Mouse (Mus musculus) adrenal gland, adult 2 months (tissue): ENCODE measurements around the gene Scn8a. TPM values are rescaled to one million over a fixed set of nuclear protein-coding genes. Genes with fewer than 3 reads are reported as not detected.
A peak's percentile ranks its signal among the peaks of the same experiment; 100 is the strongest.

Experiments used
- DNase-seq: peaks from one replicate; pipeline ENCODE4 v3.0.0; 2021
- polyA plus RNA-seq: library from polyadenylated mRNA; depleted of rRNA; stranded (reverse); fragments of >200 nt; gene quantifications from 2 replicates; pipeline ENCODE4 v1.2.3, GENCODE M21; 2012
- total RNA-seq, 2 experiments: library from RNA; stranded (reverse); gene quantifications; 2 replicates each; pipeline ENCODE4 v1.2.3; 2021

Gene Scn8a
- total and polyA plus RNA-seq, 3 experiments = 2.4 to 4.6 (median 2.8) TPM

- no peak for DNase-seq
Observed at GRCm38 (mm10) chr15:101070762-101071161, 201.1 kb downstream of the Scn8a start.

GRCm38 (mm10) chr15:101072736-101073135 is 203.1 kb downstream of the Scn8a start:
- DNase-seq = no peak

- peak; percentile 53 for DNase-seq
Observed at GRCm38 (mm10) chr15:101074067-101074466, 204.4 kb downstream of the Scn8a start.

- DNase-seq = peak; percentile 31
Observed at GRCm38 (mm10) chr15:101075150-101075549, 205.5 kb downstream of the Scn8a start.

- no peak for DNase-seq
Observed at GRCm38 (mm10) chr15:101075656-101076055, 206.0 kb downstream of the Scn8a start.

- no peak for DNase-seq
Observed at GRCm38 (mm10) chr15:101076071-101077000, 206.7 kb downstream of the Scn8a start.

GRCm38 (mm10) chr15:101077001-101077812 is 207.5 kb downstream of the Scn8a start:
- DNase-seq = peak; percentile 64

GRCm38 (mm10) chr15:101077813-101078730 is 208.4 kb downstream of the Scn8a start, which contains the start of gene Fignl2:
Fignl2 (minus strand) TSS chr15:101078567.
- DNase-seq = peak; percentile 79

- peak; percentile 98 for DNase-seq
Observed at GRCm38 (mm10) chr15:101078731-101079156, 209.1 kb downstream of the Scn8a start.

GRCm38 (mm10) chr15:101080031-101080520 is 210.4 kb downstream of the Scn8a start:
- peak; percentile 66 for DNase-seq

- DNase-seq = peak; percentile 22
Observed at GRCm38 (mm10) chr15:101081035-101081548, 211.4 kb downstream of the Scn8a start.

GRCm38 (mm10) chr15:101082236-101082635 is 212.6 kb downstream of the Scn8a start:
- no peak for DNase-seq

- no peak for DNase-seq
Observed at GRCm38 (mm10) chr15:101084499-101084898, 214.8 kb downstream of the Scn8a start.

- no peak for DNase-seq
Observed at GRCm38 (mm10) chr15:101086451-101086850, 216.8 kb downstream of the Scn8a start.

- peak; percentile 93 for DNase-seq
Observed at GRCm38 (mm10) chr15:101086956-101087355, 217.3 kb downstream of the Scn8a start.

- no peak for DNase-seq
Observed at GRCm38 (mm10) chr15:101088291-101088690, 218.6 kb downstream of the Scn8a start.

- DNase-seq = no peak
Observed at GRCm38 (mm10) chr15:101091551-101091950, 221.9 kb downstream of the Scn8a start.

- DNase-seq = no peak
Observed at GRCm38 (mm10) chr15:101092121-101092828, 222.6 kb downstream of the Scn8a start.

GRCm38 (mm10) chr15:101092829-101093648 is 223.4 kb downstream of the Scn8a start:
- DNase-seq = peak; percentile 76
